Mouse (Mus musculus): Measurements from ENCODE around the gene Pdgfd. TPM values are rescaled to one million over a fixed set of nuclear protein-coding genes. Genes with fewer than 3 reads are reported as not detected.

The Pdgfd gene
- polyA plus RNA-seq, 1 experiment: 4.6 TPM

DNA sequence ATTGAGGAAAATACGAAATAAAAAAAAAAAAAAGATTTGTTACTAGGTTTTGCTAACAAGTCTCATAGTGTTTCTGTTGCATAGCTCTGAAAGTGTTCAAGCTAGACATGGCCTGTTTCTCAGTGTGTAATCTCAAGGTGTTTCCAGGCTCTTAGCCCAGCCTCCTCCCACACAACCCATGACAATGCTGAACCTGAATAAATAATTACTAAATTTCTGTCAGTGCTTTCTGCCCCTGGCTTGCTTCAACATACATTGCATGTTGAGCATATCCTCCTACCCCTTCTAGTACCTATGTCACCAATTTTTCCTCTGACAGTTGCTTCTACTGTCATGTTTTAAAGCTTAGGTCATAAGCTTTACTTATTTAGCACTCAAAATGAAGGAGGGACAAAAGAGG is 171.0 kb downstream of the Pdgfd start:
- Histone ChIP-seq H3K27ac (ENCODE audit: insufficient read depth, low read depth, low read length) (no peak overlapping the region), H3K27me3 (replicated peaks; ENCODE audit: control insufficient read depth, insufficient read depth, low read length) (no peaks in the 10 kb centered on the region), H3K4me1 (ENCODE audit: control insufficient read depth, insufficient read depth, low read length) (no peaks in the 10 kb centered on the region), H3K4me3 (ENCODE audit: insufficient read depth, low read depth, low read length) (no peak overlapping the region), H3K36me3 (ENCODE audit: control insufficient read depth, insufficient read depth, low read length) (no peaks in the 10 kb centered on the region)
- WGBS: 77% methylated on average over 1 of the region's 1 CpGs
- DNase-seq: no peak
- TF ChIP-seq CTCF (conservative IDR thresholded peaks at IDR 0.05; ENCODE audit: insufficient read depth, insufficient read length, low read depth, low read length) (no peak), POLR2A (IDR thresholded peaks at IDR 0.05; ENCODE audit: low read depth, low read length) (no peak)

DNA sequence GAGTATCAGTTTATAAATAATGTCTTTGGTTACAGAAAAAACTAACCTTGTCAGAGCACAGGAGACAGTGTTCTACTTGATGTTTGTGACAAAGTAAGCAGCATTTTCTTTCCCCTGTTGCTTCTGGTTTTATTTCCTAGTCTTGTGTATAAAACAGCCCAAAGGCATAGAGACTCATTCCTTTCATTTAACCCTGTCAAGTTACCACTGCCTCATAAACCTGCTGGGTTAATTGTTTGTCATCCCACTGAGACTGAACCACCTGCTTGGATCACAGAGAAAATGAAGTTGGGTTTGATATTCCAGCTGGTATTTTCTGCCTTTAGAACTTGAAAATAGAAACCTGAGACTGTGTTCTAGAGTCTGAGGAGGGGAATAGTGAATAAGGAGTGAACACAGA is 172.4 kb downstream of the Pdgfd start:
- no peaks in the 10 kb centered on the region for H3K4me1 ChIP-seq (ENCODE audit: control insufficient read depth, insufficient read depth, low read length)
- TF ChIP-seq POLR2A (IDR thresholded peaks at IDR 0.05; ENCODE audit: low read depth, low read length) (no peak), CTCF (conservative IDR thresholded peaks at IDR 0.05; ENCODE audit: insufficient read depth, insufficient read length, low read depth, low read length) (no peak)
- no peak overlapping the region for H3K4me3 ChIP-seq (ENCODE audit: insufficient read depth, low read depth, low read length)
- H3K27ac ChIP-seq (ENCODE audit: insufficient read depth, low read depth, low read length): no peak overlapping the region
- no peak for DNase-seq
- H3K36me3 ChIP-seq (ENCODE audit: control insufficient read depth, insufficient read depth, low read length): no peaks in the 10 kb centered on the region
- H3K27me3 ChIP-seq (replicated peaks; ENCODE audit: control insufficient read depth, insufficient read depth, low read length): no peaks in the 10 kb centered on the region

DNA sequence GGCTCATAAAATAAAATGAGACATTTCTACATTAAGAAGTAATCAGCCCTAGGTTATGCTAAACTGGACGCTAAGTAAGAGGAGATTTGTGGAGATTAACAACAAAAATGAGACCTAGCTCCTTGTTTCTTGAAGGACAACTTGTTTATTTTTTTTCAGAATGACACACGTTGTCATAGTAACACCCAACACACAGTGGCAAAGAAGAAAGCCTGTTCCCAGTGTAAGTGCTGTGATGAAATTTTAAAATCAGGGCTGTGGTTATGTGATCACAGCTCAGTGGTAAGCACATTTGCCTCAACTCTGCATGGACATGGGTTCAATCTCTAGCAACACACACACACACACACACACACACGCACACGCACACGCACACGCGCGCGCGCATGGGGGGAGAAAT is 174.5 kb downstream of the Pdgfd start:
- no peaks in the 10 kb centered on the region for H3K36me3 ChIP-seq (ENCODE audit: control insufficient read depth, insufficient read depth, low read length)
- WGBS: 93% methylated on average over 10 of the region's 10 CpGs
- no peak for TF ChIP-seq POLR2A (IDR thresholded peaks at IDR 0.05; ENCODE audit: low read depth, low read length)
- no peak for TF ChIP-seq CTCF (conservative IDR thresholded peaks at IDR 0.05; ENCODE audit: insufficient read depth, insufficient read length, low read depth, low read length)

GRCm38 (mm10) chr9:6344514-6344913 is 176.1 kb downstream of the Pdgfd start:
- Histone ChIP-seq H3K4me3 (ENCODE audit: insufficient read depth, low read depth, low read length) (no peak overlapping the region), H3K4me1 (ENCODE audit: control insufficient read depth, insufficient read depth, low read length) (no peaks in the 10 kb centered on the region), H3K27me3 (replicated peaks; ENCODE audit: control insufficient read depth, insufficient read depth, low read length) (no peaks in the 10 kb centered on the region), H3K27ac (ENCODE audit: insufficient read depth, low read depth, low read length) (no peak overlapping the region), H3K36me3 (ENCODE audit: control insufficient read depth, insufficient read depth, low read length) (no peaks in the 10 kb centered on the region)
- no peak for TF ChIP-seq POLR2A (IDR thresholded peaks at IDR 0.05; ENCODE audit: low read depth, low read length)
- no peak for TF ChIP-seq CTCF (conservative IDR thresholded peaks at IDR 0.05; ENCODE audit: insufficient read depth, insufficient read length, low read depth, low read length)
- DNase-seq: no peak
- WGBS: 61% methylated on average over 2 of the region's 2 CpGs

More for the DNA sequence above, 174.5 kb downstream of the Pdgfd start:
- Histone ChIP-seq H3K4me3 (ENCODE audit: insufficient read depth, low read depth, low read length) (no peak overlapping the region), H3K27ac (ENCODE audit: insufficient read depth, low read depth, low read length) (no peak overlapping the region), H3K4me1 (ENCODE audit: control insufficient read depth, insufficient read depth, low read length) (no peaks in the 10 kb centered on the region), H3K27me3 (replicated peaks; ENCODE audit: control insufficient read depth, insufficient read depth, low read length) (no peaks in the 10 kb centered on the region)
- DNase-seq: no peak

- Histone ChIP-seq H3K27me3 (replicated peaks; ENCODE audit: control insufficient read depth, insufficient read depth, low read length) (no peaks in the 10 kb centered on the region), H3K4me3 (ENCODE audit: insufficient read depth, low read depth, low read length) (no peak overlapping the region), H3K27ac (ENCODE audit: insufficient read depth, low read depth, low read length) (no peak overlapping the region), H3K4me1 (ENCODE audit: control insufficient read depth, insufficient read depth, low read length) (no peaks in the 10 kb centered on the region), H3K36me3 (ENCODE audit: control insufficient read depth, insufficient read depth, low read length) (no peaks in the 10 kb centered on the region)
- no peak for TF ChIP-seq CTCF (conservative IDR thresholded peaks at IDR 0.05; ENCODE audit: insufficient read depth, insufficient read length, low read depth, low read length)
- no peak for TF ChIP-seq POLR2A (IDR thresholded peaks at IDR 0.05; ENCODE audit: low read depth, low read length)
- DNase-seq: peak; percentile 58
- 39% methylated on average over 4 of the region's 4 CpGs for WGBS
Observed at GRCm38 (mm10) chr9:6344924-6345323, 176.5 kb downstream of the Pdgfd start.

- no peak overlapping the region for H3K27ac ChIP-seq (ENCODE audit: insufficient read depth, low read depth, low read length)
- H3K4me3 ChIP-seq (ENCODE audit: insufficient read depth, low read depth, low read length): no peak overlapping the region
- H3K36me3 ChIP-seq (ENCODE audit: control insufficient read depth, insufficient read depth, low read length): no peaks in the 10 kb centered on the region
- no peak for TF ChIP-seq CTCF (conservative IDR thresholded peaks at IDR 0.05; ENCODE audit: insufficient read depth, insufficient read length, low read depth, low read length)
- TF ChIP-seq POLR2A (IDR thresholded peaks at IDR 0.05; ENCODE audit: low read depth, low read length): no peak
- 51% methylated on average over 1 of the region's 1 CpGs for WGBS
- DNase-seq: no peak
- H3K4me1 ChIP-seq (ENCODE audit: control insufficient read depth, insufficient read depth, low read length): no peaks in the 10 kb centered on the region
- no peaks in the 10 kb centered on the region for H3K27me3 ChIP-seq (replicated peaks; ENCODE audit: control insufficient read depth, insufficient read depth, low read length)
Observed at GRCm38 (mm10) chr9:6345366-6345765, 177.0 kb downstream of the Pdgfd start.

GRCm38 (mm10) chr9:6353257-6353960 is 185.0 kb downstream of the Pdgfd start:
- Histone ChIP-seq H3K27ac (ENCODE audit: insufficient read depth, low read depth, low read length) (no peak overlapping the region), H3K4me3 (ENCODE audit: insufficient read depth, low read depth, low read length) (no peak overlapping the region), H3K27me3 (replicated peaks; ENCODE audit: control insufficient read depth, insufficient read depth, low read length) (no peaks in the 10 kb centered on the region), H3K36me3 (ENCODE audit: control insufficient read depth, insufficient read depth, low read length) (no peaks in the 10 kb centered on the region), H3K4me1 (ENCODE audit: control insufficient read depth, insufficient read depth, low read length) (no peaks in the 10 kb centered on the region)
- peak; percentile 10 for DNase-seq
- TF ChIP-seq POLR2A (IDR thresholded peaks at IDR 0.05; ENCODE audit: low read depth, low read length) (no peak), CTCF (conservative IDR thresholded peaks at IDR 0.05; ENCODE audit: insufficient read depth, insufficient read length, low read depth, low read length) (no peak)
- 55% methylated on average over 1 of the region's 1 CpGs for whole genome bisulfite sequencing

All from kidney, adult 2 months (tissue).